Mouse (Mus musculus): Measurements from ENCODE around the gene Ccser1. TPM values are rescaled to one million over a fixed set of nuclear protein-coding genes. Genes with fewer than 3 reads are reported as not detected.

Ccser1 gene
- 1 to 10 TPM; 1.8 to 2.7 (median 2.1) TPM for total RNA-seq (2022)

GRCm38 (mm10) chr6:61179949-61180755 lies at the start of gene Ccser1:
TSS of gene Ccser1 (plus strand) at chr6:61180324.
- DNase-seq (ENCODE audit: low spot score), result peak; percentile 4

- no peak for DNase-seq (ENCODE audit: low spot score)
Observed at GRCm38 (mm10) chr6:61136436-61136835, 43.7 kb upstream of the Ccser1 start.

DNA sequence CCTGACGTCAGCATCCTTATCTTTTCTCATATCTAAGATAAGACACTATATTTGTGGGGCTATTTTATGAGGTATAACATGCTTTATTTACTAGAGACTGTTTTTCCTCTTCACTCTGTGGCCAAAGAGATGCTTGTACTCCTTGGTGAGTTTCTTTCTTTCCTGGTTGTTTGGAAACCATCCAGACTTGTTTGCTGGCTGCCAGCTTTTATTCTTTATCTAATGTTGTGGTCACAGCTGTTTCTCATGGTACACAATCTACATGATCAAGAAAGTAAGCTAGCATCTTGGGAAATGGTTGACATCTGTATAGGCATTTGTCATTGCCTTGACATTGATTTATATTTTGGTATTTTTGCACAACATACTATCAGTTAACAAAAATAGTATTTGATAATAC lies 37.1 kb upstream of the Ccser1 start:
- DNase-seq (ENCODE audit: low spot score), result no peak

DNA sequence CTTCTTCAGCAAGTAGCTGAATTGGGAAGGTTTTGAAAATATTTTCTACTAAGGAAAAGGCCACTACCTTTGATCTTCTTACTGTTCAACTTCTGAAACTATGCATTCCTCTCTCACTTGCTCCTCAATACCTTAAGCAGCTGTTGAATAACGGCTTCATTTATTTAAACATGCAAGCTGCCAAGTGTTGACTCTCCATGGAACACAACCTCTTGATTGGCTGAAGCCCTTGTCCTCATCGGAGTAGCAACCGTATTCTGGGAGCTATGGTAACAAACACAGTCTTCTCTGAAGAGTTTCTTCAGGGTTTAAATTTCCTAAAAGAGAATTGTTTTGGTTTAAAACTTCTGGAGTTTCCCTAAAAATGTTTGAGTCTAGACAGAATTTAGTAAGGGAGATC lies 27.2 kb upstream of the Ccser1 start:
- DNase-seq (ENCODE audit: low spot score), result no peak

DNA sequence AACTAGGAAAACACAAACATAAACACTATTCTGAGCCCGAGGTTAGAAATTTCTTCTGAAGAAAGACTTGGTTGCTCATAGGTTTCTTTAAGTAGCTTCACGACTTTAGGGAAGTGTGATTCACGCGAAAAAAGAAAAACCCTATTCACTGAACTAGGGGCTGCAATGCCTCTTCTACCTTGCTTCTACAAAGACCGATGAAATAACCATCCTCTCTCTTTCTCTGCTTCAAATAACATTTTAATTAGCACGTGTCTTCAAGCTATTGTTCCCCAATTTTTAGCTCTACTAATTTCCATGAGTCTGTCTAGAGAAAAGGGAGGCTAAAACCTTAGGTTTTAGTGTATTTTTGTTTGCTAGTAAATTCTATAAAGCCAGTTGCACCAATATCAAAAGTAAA lies 25.5 kb upstream of the Ccser1 start:
- no peak for DNase-seq (ENCODE audit: low spot score)

DNA sequence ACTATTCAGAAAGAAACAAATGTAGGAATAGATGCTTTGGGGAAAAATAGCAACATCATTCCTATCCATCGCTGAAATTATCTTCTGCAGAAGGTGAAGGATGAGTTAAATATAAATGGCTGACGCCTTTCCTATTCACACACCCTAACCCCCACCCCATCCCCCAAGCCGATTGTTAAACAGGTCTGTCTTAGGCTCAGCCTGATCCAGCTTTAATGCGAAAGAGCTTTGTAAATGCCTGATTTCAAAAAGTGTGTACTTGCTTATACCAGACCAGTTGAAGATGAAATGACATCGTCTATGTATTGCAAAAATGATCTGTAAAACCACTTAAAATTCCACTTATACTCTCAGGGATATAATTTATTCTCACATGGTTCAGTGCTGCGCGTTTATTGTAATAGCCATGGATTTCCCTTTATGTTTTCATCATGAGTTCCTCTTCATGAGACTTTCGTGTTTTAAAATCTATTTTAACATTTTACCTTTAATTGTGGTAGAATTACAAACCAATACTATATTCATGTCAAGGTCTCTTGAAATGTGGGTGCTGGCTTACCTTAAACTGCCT lies 25.0 kb upstream of the Ccser1 start:
- DNase-seq (ENCODE audit: low spot score), result no peak

DNA sequence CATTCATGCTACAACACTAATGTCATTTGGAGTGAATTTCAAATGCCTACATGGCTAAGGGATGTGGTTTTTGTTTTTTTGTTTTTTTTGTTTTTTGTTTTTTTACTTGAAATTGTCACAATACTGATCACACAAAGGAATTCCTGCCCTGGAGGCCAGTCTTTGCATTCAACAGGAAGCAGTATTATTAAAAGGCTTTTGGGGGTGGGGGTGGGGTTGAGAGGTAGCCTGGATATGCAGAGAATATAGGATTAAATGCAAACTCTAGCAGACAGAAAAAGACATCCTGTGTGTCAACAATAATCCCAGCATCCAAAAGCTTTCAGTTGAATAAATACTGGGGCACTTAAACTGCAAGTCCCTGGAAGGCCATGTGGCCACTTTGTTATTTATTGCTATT lies 24.4 kb upstream of the Ccser1 start:
- DNase-seq (ENCODE audit: low spot score), result no peak

- DNase-seq (ENCODE audit: low spot score), result no peak
Observed at GRCm38 (mm10) chr6:61162117-61162516, 18.0 kb upstream of the Ccser1 start.

DNA sequence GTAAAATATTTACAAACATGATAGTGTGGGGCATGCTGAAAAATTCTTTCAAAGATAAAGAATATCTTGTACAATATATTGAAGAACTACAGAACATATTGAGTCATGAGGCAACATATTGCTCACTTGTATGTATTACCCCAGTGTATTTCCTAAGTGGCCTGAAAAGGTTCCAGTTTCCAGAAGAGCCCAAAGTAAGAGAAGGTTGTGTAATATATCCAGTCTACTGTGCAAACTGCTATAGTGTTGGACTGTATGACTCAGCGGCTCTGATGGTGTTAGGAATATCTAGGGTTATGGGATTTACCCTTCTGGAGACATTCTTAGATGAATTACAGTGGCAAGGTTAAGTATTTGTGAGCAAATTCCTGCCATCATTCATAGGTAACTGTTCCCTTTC lies 13.2 kb upstream of the Ccser1 start:
- DNase-seq (ENCODE audit: low spot score), result no peak

GRCm38 (mm10) chr6:61176126-61176525 lies 4.0 kb upstream of the Ccser1 start:
- DNase-seq (ENCODE audit: low spot score), result no peak

- DNase-seq (ENCODE audit: low spot score), result no peak
Observed at GRCm38 (mm10) chr6:61177476-61177875, 2.6 kb upstream of the Ccser1 start.

DNA sequence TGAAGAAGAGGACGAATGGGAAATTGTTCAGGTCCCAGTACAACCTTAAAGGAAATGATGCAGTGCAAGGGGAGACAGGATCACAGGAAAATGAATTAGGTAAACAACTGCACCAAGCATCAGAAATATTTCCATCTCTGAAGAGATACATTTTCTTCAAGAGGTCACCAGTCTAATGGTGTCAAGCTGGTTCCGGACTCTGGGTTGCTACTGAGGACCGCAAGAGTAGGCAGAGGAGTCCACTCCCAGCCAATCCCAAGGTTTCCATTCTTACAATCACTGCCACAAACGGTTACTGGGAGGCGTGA lies 529 bp upstream of the Ccser1 start:
- no peak for DNase-seq (ENCODE audit: low spot score)

GRCm38 (mm10) chr6:61180756-61181191 lies 650 bp downstream of the Ccser1 start:
- DNase-seq (ENCODE audit: low spot score), result no peak

GRCm38 (mm10) chr6:61189029-61189428 lies 8.9 kb downstream of the Ccser1 start:
- DNase-seq (ENCODE audit: low spot score), result no peak

DNA sequence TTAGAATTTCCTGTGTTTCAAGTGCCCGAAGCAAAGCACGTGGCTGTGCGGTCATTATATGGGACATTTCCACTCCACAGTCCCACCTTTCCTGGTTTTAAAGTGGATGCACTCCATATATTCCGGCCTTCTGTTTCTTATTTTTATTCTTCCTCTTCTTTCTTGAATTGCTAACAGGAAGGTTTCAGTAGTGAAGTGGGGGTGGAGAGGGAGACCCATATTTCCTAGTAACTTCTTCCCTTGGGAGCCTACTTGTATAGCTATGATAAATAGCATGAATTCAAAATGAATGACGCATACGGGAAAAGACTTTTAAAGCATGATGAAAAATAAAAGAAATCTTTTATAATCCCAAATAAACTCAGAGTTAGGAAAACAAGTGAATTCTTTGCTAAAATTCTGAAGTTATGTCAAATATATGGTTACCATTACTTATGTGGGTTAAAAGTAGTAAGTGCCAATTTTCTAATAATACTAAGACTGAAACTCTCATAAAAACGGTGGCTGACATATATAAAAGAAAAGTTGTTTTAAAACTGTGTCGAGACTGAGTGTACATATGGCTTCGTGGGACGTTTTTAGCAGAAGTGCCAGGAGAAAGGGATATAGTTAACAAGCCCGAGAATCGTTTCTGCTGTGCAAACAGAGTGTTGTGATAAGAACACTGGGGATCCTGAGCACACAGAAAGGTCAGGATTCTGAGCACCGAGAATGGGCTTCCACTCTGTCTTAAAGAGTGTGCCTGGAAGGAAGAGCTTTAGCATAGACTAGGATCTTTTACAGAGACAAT lies 11.7 kb downstream of the Ccser1 start:
- DNase-seq (ENCODE audit: low spot score), result no peak

DNA sequence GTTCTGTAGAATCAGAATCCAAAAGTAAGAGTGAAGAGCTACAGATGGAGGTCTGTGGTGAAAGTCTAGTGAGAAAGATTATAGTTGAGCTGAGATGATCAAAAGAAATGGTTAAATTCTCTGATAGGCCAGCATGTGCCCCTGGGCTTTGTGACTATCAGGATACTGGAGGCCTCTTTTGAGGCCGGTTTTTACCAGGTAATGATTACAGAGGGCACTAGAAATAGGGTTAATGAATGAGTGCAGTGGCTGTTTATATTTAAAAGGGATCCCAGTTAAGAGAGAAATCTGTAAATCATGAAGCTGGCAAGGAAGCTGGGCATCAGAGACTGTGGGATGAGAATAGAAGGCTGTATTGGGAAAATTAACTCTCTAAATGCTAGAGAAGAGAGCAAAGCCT lies 23.2 kb downstream of the Ccser1 start:
- no peak for DNase-seq (ENCODE audit: low spot score)

DNA sequence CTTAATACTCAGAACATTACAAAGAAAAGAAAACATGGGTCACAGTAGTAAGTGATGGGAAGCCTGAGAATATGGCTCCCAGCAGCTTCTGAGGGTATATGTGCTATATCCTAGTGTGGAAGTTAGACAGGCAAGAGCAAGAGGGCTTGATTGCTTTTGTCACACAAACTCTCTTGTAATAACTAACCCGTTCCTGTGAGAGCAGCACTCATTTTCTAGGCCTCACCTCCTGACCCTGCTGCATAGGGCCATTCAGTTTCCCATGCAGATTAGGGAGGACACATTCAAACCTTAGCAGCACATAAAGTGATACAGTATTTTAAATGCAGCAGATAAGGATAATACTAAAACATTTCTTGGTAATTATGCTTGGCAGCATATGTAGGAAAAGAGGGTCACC lies 25.9 kb downstream of the Ccser1 start:
- no peak for DNase-seq (ENCODE audit: low spot score)

DNA sequence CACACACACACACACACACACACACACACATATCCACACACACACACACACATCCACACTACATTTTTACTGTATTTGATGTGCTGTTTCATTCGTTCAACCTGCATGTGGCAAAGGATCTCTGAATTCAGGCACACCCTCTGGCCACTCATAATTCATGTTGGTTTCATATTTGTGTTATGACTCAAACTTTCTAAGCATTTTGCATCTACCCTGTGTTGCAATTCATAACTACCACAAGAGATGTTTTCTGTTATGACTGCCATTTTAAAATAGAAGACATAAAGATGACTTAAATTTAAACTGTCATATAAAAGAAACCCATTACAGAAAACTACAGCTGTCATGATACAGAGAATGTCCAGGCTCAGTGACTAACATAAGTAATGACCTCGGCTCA lies 26.5 kb downstream of the Ccser1 start:
- DNase-seq (ENCODE audit: low spot score), result no peak

GRCm38 (mm10) chr6:61210061-61210737 lies 30.1 kb downstream of the Ccser1 start:
- DNase-seq (ENCODE audit: low spot score), result no peak

DNA sequence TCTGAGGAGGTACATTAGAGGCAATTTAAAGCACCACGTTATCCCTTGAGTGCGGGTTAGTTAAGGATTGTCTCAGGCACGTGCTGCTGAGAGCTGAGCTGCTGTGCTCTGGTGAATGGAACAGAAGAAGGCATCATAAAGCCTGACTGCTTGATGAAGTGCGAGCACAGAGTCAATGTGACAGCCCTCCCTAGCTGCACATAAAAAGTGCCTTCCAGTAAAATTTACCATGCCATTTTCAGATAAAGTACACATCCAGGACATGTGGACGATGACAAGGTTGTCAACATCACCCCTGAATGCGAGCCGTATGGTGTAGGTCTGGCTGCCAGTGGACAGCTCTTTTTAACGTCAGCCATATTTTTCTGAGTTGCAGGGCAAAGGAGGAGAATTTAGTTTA lies 35.6 kb downstream of the Ccser1 start:
- DNase-seq (ENCODE audit: low spot score), result no peak

DNA sequence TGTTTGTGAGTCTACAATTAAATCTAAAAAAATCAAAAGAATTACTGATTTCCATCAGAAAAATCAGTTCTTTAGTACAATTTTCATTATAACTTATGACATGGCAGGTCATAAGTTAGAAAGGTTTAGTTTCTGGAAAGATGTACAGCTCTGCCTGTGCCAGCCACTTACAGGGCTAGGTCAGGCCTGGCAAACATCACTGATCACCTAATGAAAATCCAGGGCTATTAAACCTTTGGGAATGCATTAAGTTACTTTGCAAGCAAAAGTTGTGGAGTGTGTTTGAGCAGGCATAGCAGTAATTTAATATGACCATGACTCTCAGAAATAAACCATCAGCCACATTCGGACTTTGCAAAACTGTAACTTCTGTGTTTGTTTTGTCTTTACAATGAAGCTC lies 36.4 kb downstream of the Ccser1 start:
- DNase-seq (ENCODE audit: low spot score), result no peak

- DNase-seq (ENCODE audit: low spot score), result no peak
Observed at GRCm38 (mm10) chr6:61217717-61218116, 37.6 kb downstream of the Ccser1 start.
